In the genomic region with DNA sequence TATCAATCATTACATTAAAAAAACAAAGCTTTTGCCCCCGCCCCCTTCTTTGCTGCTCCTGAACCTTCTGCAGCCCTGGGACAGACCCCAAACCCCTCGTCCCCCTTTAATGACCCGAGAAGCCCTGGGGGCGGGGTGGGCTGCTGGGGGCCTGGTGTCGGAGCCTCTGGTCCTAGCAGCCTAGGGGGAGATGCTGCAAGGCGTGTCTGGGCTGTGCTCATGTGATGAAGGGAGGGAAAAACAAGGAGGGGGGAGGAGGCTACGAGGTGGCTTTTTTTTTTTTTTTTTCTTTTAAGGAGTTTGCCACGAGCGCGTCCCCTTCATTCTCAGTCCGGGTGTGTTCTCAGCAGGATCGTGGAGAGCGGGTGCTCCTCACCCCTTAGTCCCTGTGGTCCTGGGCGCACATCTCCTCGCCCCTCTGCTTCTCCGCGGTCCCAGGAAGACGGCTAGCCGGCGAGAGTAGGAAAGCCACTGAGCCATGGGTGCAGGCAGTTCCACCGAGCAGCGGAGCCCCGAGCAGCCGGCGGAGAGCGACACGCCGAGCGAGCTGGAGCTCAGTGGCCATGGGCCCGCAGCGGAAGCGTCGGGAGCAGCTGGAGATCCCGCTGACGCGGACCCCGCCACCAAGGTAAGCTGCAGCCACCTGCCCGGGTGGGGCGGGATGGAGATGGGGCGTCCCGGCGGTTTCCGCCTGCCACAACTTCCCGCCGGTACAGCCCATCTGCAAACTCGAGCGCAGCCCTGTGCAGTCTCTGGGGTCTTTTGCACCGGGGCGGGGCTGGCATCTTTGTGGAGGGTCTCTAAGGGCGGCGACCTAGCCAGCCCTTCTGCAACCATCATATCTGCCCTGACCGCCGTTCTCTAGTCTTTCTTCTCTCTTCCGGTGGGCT, we compare ENCODE assay signal across 8 mouse cellular contexts. TPM values are rescaled to one million over a fixed set of nuclear protein-coding genes. Genes with fewer than 3 reads are reported as not detected.
DNase-seq lines count a peak whose midpoint lies in the region; ATAC-seq and TF ChIP-seq lines count a peak whose summit lies in the region.

A gene (plus strand): TSS at position 340 of the 890 bp plus-strand sequence.

- peak; percentile 85 for ATAC-seq in kidney, embryonic 15.5 days (replicated peaks; ENCODE audit: low FRiP score)
- peak; percentile 26; the same call in 1 of the 2 replicates for ATAC-seq in liver, embryonic 11.5 days (replicated peaks; ENCODE audit: low FRiP score)
- ATAC-seq in neural tube, embryonic 11.5 days (ENCODE audit: insufficient read depth, low FRiP score, low TSS enrichment): peak; percentile 78

- TF ChIP-seq CTCF in heart, adult 2 months (IDR thresholded peaks at IDR 0.05): no peak

- TF ChIP-seq POLR2A in heart, adult 2 months (IDR thresholded peaks at IDR 0.05; ENCODE audit: insufficient read depth, low read depth, low read length): peak; percentile 65; the same call in 1 of the 2 replicates

- H3K36me3 ChIP-seq in heart, adult 2 months (ENCODE audit: control insufficient read depth, insufficient read depth, low read length): no peaks in the 10 kb centered on the region
- H3K36me3 ChIP-seq in kidney, embryonic 15.5 days: no peaks in the 10 kb centered on the region
- no peaks in the 10 kb centered on the region for H3K36me3 ChIP-seq in liver, embryonic 11.5 days (ENCODE audit: control insufficient read depth, insufficient read depth, low read length)
- no peaks in the 10 kb centered on the region for H3K36me3 ChIP-seq in neural tube, embryonic 11.5 days (ENCODE audit: control insufficient read depth, insufficient read depth, low read length)

- H3K27me3 ChIP-seq in heart, adult 2 months (ENCODE audit: control insufficient read depth, insufficient read depth, low read length): no peaks in the 10 kb centered on the region
- no peaks in the 10 kb centered on the region for H3K27me3 ChIP-seq in kidney, embryonic 15.5 days
- peaks cover 35% of the 10 kb centered on the region for H3K27me3 ChIP-seq in liver, embryonic 11.5 days (replicated peaks; ENCODE audit: control insufficient read depth, insufficient read depth, low read length)
- H3K27me3 ChIP-seq in neural tube, embryonic 11.5 days (ENCODE audit: control insufficient read depth, insufficient read depth, low read length): no peaks in the 10 kb centered on the region

- no peaks in the 10 kb centered on the region for H3K4me1 ChIP-seq in heart, adult 2 months (ENCODE audit: control insufficient read depth, insufficient read depth, low read length)
- H3K4me1 ChIP-seq in kidney, embryonic 15.5 days: peaks cover 19% of the 10 kb centered on the region
- 0 out of 2 replicates have a peak, but pooled peaks cover 6% of the 10 kb centered on the region for H3K4me1 ChIP-seq in liver, embryonic 11.5 days (replicated peaks; ENCODE audit: control insufficient read depth, insufficient read depth, low read length)
- H3K4me1 ChIP-seq in neural tube, embryonic 11.5 days (ENCODE audit: control insufficient read depth, insufficient read depth, low read length): peaks cover 14% of the 10 kb centered on the region; the same call in 1 of the 2 replicates

- peak; percentile 49 to 53 for DNase-seq in B cell, adult 2 months
- peak; percentile 46 to 78 for DNase-seq in adrenal gland, adult (ENCODE audit: inconsistent age in 2 of 2, low spot score in 1 of 2)
- DNase-seq in embryo, embryonic 11.5 days (ENCODE audit: low read depth, low spot score): peak; percentile 24
- DNase-seq in heart, adult 2 months: peak; percentile 46 to 64
- DNase-seq in liver, embryonic 11.5 days (ENCODE audit: low spot score): peak; percentile 39
- DNase-seq in neural tube, embryonic 11.5 days (ENCODE audit: low spot score): peak; percentile 70
- peak; percentile 70 to 71 for DNase-seq in thymus, adult 18-20 months

- no peak for TF ChIP-seq EP300 in heart, adult 2 months (IDR thresholded peaks at IDR 0.05; ENCODE audit: insufficient read depth, low read depth, low read length)

- intact Hi-C loops in heart, adult 2 months (cut with DNase I): loop anchor here (5.0 kb wide), 1 partner anchor 66 kb away; no protein-coding TSS in a partner anchor

- H3K9me3 ChIP-seq in kidney, embryonic 15.5 days (replicated peaks): no peaks in the 10 kb centered on the region
- no peaks in the 10 kb centered on the region for H3K9me3 ChIP-seq in liver, embryonic 11.5 days (ENCODE audit: control insufficient read depth, low read length)
- no peaks in the 10 kb centered on the region for H3K9me3 ChIP-seq in neural tube, embryonic 11.5 days (ENCODE audit: control insufficient read depth, low read length)

- H3K4me2 ChIP-seq in kidney, embryonic 15.5 days: peak within 1 kb of the TSS; percentile 95
- peak within 1 kb of the TSS; percentile 86 for H3K4me2 ChIP-seq in liver, embryonic 11.5 days
- H3K4me2 ChIP-seq in neural tube, embryonic 11.5 days (ENCODE audit: low read depth): peak within 1 kb of the TSS; percentile 85

- H3K9ac ChIP-seq in heart, adult 2 months (ENCODE audit: low read depth, low read length): peak within 1 kb of the TSS; percentile 40
- peak within 1 kb of the TSS; percentile 68 for H3K9ac ChIP-seq in kidney, embryonic 15.5 days
- H3K9ac ChIP-seq in liver, embryonic 11.5 days (ENCODE audit: low read depth, low read length): peak within 1 kb of the TSS; percentile 43
- peak within 1 kb of the TSS; percentile 90 for H3K9ac ChIP-seq in neural tube, embryonic 11.5 days (ENCODE audit: low read length)

- WGBS in heart, adult 2 months: 2% methylated on average over 54 of the region's 54 CpGs
- WGBS in kidney, embryonic 15.5 days: under 1% methylated on average over 53 of the region's 54 CpGs
- under 1% methylated on average over 51 of the region's 54 CpGs for WGBS in liver, embryonic 11.5 days
- WGBS in neural tube, embryonic 11.5 days: under 1% methylated on average over 52 of the region's 54 CpGs

- H3K4me3 ChIP-seq in heart, adult 2 months: peak within 1 kb of the TSS; percentile 55
- H3K4me3 ChIP-seq in kidney, embryonic 15.5 days (replicated peaks): peak within 1 kb of the TSS; percentile 77
- peak within 1 kb of the TSS; percentile 58 for H3K4me3 ChIP-seq in liver, embryonic 11.5 days (ENCODE audit: low read depth, low read length)
- H3K4me3 ChIP-seq in neural tube, embryonic 11.5 days (ENCODE audit: low read depth, low read length): peak within 1 kb of the TSS; percentile 65

- H3K27ac ChIP-seq in heart, adult 2 months: peak within 1 kb of the TSS; percentile 72
- H3K27ac ChIP-seq in kidney, embryonic 15.5 days: peak within 1 kb of the TSS; percentile 75
- no peak within 1 kb of the TSS for H3K27ac ChIP-seq in liver, embryonic 11.5 days (ENCODE audit: low read depth, low read length)
- peak within 1 kb of the TSS; percentile 76 for H3K27ac ChIP-seq in neural tube, embryonic 11.5 days (ENCODE audit: low read depth, low read length)

- H3K79me2 ChIP-seq in heart, adult 2 months (replicated peaks; ENCODE audit: control insufficient read depth, insufficient read depth, low read length): no peaks in the 10 kb centered on the region

RNA-seq across cellular contexts. Expression of the gene that starts here (rescaled TPM):
- 10 to 100 TPM; 17.4 to 28.0 TPM for total RNA-seq in heart, adult 2 months (2021)
- polyA plus RNA-seq in heart, adult 2 months (2012; rRNA removed): 7.5 and 13.0 TPM in 2 replicates
- 78.0 and 94.1 TPM in 2 replicates for polyA plus RNA-seq in kidney, embryonic 15.5 days (2015; fragmentation: Nextera tagmentation; extraction: Ambion mirVana)
- 12.0 and 12.1 TPM in 2 replicates for polyA plus RNA-seq in liver, embryonic 11.5 days (2014; fragmentation: Nextera tagmentation; extraction: Ambion mirVana)
- 70.2 and 74.4 TPM in 2 replicates for polyA plus RNA-seq in neural tube, embryonic 11.5 days (2014; fragmentation: Nextera tagmentation; extraction: Ambion mirVana)

Comparison
In these comparisons a context has a peak if more than half of its experiments do, and no peak if none do; other contexts are left out.
1. H3K9ac ChIP-seq: peak in every context shown above with its lines; median percentile 90 in neural tube, embryonic 11.5 days; 68 in kidney, embryonic 15.5 days; 43 in liver, embryonic 11.5 days; 40 in heart, adult 2 months.
2. ATAC-seq: peak in every context shown above with its lines; median percentile 85 in kidney, embryonic 15.5 days; 78 in neural tube, embryonic 11.5 days; 26 in liver, embryonic 11.5 days.